Mouse (Mus musculus) embryonic facial prominence, embryonic 14.5 days (tissue): ENCODE data around the gene Marc2. TPM values are rescaled to one million over a fixed set of nuclear protein-coding genes. Genes with fewer than 3 reads are reported as not detected.

Source experiments
- ATAC-seq: fragments of 200-750 bp; cut with Nextera tagmentation; 2 replicates; pipeline ENCODE4 v1.8.0; 2017; ENCODE audit warnings: low read depth, moderate number of reproducible peaks, moderate TSS enrichment
- DNase-seq: peaks from one replicate; pipeline ENCODE4 v3.0.0-alpha.2; 2015; ENCODE audit warnings: low spot score
- H3K27ac ChIP-seq: fragments of 300-500 bp; sonication (generic); replicated peaks from 2 replicates; pipeline ENCODE4 v1.5.1; 2014; ENCODE audit warnings: low read depth, mild to moderate bottlenecking, low read length, moderate library complexity
- H3K27me3 ChIP-seq: fragments of 300-500 bp; sonication (generic); replicated peaks from 2 replicates; pipeline ENCODE4 v1.6.1; 2014; ENCODE audit warnings: low read length; ENCODE audit not compliant: control insufficient read depth, insufficient read depth
- H3K36me3 ChIP-seq: fragments of 300-500 bp; sonication (generic); 2 replicates; pipeline ENCODE4 v1.6.1; 2014; ENCODE audit warnings: low read length, mixed read lengths; ENCODE audit not compliant: control insufficient read depth, insufficient read depth
- H3K4me1 ChIP-seq: fragments of 300-500 bp; sonication (generic); 2 replicates; pipeline ENCODE4 v1.6.1; 2014; ENCODE audit warnings: antibody characterized with exemption, low read length; ENCODE audit not compliant: control insufficient read depth, insufficient read depth
- H3K4me2 ChIP-seq: fragments of 300-500 bp; sonication (generic); 2 replicates; pipeline ENCODE4 v1.6.1; 2014; ENCODE audit warnings: low read depth, mild to moderate bottlenecking, low read length, moderate library complexity, mixed read lengths
- H3K4me3 ChIP-seq: fragments of 300-500 bp; sonication (generic); 2 replicates; pipeline ENCODE4 v1.5.1; 2014; ENCODE audit warnings: low read depth, mild to moderate bottlenecking, low read length
- H3K9ac ChIP-seq: fragments of 300-500 bp; sonication (generic); 2 replicates; pipeline ENCODE4 v1.6.1; 2014; ENCODE audit warnings: low read depth, mild to moderate bottlenecking, low read length, moderate library complexity, mixed read lengths
- H3K9me3 ChIP-seq: fragments of 300-500 bp; sonication (generic); 2 replicates; pipeline ENCODE4 v1.6.1; 2016; ENCODE audit warnings: low read length; ENCODE audit not compliant: control insufficient read depth
- WGBS: fragments of 180-500 bp; shearing (Covaris S2); extraction: QIAGEN DNeasy Blood & Tissue Kit; methylation state at CpG from one replicate; pipeline ENCODE4 v1.1.7; 2014; 5-methylcytosine and 5-hydroxymethylcytosine counted together
- polyA plus RNA-seq: library from polyadenylated mRNA; unstranded; fragments of >200 nt; fragmentation: Nextera tagmentation; extraction: Ambion mirVana; gene quantifications from 2 replicates; pipeline ENCODE4 v1.2.1, GENCODE M21; 2014

Marc2 gene
- polyA plus RNA-seq, 1 experiment from 2014 or later: 218 TPM

DNA sequence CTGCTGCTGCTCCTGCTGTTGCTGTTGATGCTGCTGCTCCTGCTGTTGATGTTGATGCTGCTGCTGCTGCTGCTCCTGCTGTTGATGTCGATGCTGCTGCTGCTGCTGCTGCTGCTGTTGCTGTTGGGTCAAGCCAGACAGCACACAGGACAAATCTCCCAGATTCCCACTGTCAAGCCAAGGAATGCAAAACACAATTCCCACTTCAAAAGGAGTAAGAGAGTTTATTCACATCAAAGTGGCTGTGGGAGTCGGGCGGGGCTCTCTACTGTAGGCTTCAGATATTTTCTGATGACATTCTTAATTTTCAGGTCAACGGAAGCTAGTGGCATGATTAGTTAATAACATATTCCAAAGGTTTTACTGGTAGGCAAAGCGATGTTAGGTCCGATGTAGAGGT, 16.4 kb upstream of the Marc2 start:
- H3K27me3 ChIP-seq: no peaks in the 10 kb centered on the region
- no peak overlapping the region for H3K4me2 ChIP-seq
- H3K4me1 ChIP-seq: no peaks in the 10 kb centered on the region
- H3K9me3 ChIP-seq: no peaks in the 10 kb centered on the region
- 84% methylated on average over 6 of the region's 6 CpGs for WGBS
- ATAC-seq: no peak
- H3K27ac ChIP-seq: no peak overlapping the region
- no peak for DNase-seq
- no peak overlapping the region for H3K4me3 ChIP-seq
- no peaks in the 10 kb centered on the region for H3K36me3 ChIP-seq
- H3K9ac ChIP-seq: no peak overlapping the region

DNA sequence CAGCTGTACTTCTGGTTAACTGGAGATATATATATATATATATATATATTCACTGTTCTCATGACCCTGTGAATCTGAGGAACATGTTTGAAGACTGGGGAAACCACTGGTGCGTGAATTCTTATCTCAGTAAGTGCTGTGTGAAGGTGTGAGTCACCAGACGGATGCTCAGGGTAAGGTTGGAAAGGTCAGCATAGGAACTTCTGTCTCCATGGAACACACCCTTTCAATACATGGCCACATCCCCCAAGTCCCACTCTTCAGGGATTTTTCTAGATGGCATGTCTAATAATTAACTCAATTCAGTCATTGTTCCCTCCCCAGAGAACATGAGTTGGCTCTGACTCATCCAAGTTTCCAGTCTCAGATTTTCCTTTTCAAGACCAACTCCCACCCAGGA, 15.3 kb upstream of the Marc2 start:
- WGBS: 80% methylated on average over 2 of the region's 2 CpGs
- Histone ChIP-seq H3K27ac (no peak overlapping the region), H3K27me3 (no peaks in the 10 kb centered on the region), H3K9me3 (no peaks in the 10 kb centered on the region), H3K4me1 (no peaks in the 10 kb centered on the region), H3K4me3 (no peak overlapping the region), H3K4me2 (no peak overlapping the region), H3K36me3 (no peaks in the 10 kb centered on the region), H3K9ac (no peak overlapping the region)
- no peak for ATAC-seq
- DNase-seq: no peak

DNA sequence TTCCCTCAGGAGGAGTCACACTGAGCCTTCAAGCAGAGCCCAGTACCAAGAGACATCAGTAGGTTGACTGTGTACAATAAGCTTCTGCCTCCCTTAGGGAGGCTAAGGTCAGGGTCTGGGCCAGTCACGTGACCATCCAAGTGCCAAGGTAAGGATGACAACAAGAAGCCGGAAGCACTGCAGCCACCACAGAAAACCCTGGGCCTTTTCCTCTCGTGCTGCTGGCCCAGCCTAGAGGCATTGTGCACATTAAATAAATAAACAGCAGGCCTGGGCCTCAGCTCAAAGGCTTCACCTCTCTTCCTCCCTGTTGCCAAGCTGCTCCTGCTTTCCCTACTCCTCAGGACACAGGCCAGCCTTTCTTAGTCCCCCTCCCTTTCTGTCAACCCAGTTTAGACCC, 14.0 kb upstream of the Marc2 start:
- no peak overlapping the region for H3K4me2 ChIP-seq
- H3K9me3 ChIP-seq: no peaks in the 10 kb centered on the region
- no peaks in the 10 kb centered on the region for H3K36me3 ChIP-seq
- no peak overlapping the region for H3K27ac ChIP-seq
- H3K4me1 ChIP-seq: no peaks in the 10 kb centered on the region
- peak; percentile 21 for DNase-seq
- no peaks in the 10 kb centered on the region for H3K27me3 ChIP-seq
- 52% methylated on average over 2 of the region's 3 CpGs for WGBS
- no peak overlapping the region for H3K9ac ChIP-seq
- no peak overlapping the region for H3K4me3 ChIP-seq
- no peak for ATAC-seq

DNA sequence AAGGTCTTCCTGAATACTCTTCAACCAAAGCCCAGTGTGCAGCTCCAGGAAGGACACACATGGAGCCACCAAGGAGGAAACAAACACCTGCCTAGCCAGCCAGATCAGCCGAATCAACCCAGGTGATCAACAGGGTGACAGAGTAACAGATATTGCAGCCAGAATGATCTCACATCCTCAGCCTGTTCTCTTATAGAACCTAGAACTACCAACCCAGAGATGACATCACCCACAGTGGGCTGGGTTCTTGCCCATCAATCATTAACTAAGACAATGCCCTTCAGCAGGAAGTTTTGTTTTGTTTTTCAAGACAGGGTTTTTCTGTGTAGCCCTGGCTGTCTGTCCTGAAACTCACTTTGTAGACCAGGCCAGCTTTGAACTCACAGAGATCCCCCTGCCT, 12.0 kb upstream of the Marc2 start:
- Histone ChIP-seq H3K4me1 (peaks cover 5% of the 10 kb centered on the region; the same call in 1 of the 2 replicates), H3K27ac (no peak overlapping the region), H3K9ac (no peak overlapping the region), H3K4me2 (no peak overlapping the region), H3K4me3 (no peak overlapping the region), H3K9me3 (no peaks in the 10 kb centered on the region), H3K27me3 (no peaks in the 10 kb centered on the region; the same call in 1 of the 2 replicates), H3K36me3 (no peaks in the 10 kb centered on the region)
- 100% methylated on average over 1 of the region's 1 CpGs for WGBS
- ATAC-seq (no peak), DNase-seq (no peak)

DNA sequence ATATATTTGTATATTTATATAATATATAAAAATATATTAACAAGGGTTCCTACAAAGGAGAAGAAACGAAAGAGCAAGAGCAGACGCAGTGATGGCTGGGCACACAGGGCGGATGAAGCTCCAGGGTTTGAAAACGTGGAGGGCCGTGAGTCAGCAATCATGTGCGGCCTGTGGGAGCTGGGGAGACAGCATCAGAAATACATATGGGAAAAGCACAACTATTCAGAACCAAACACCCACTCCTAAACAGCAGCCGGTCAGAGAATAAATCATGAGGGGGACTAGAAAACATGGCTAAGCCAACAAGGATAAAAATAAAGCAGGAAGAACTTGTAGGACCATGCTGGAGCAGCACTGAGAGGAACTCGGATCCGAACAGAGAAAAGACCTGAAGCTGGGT, 11.0 kb upstream of the Marc2 start:
- H3K9ac ChIP-seq: no peak overlapping the region
- no peak for DNase-seq
- no peak for ATAC-seq
- H3K27ac ChIP-seq: no peak overlapping the region
- H3K9me3 ChIP-seq: no peaks in the 10 kb centered on the region
- no peaks in the 10 kb centered on the region for H3K36me3 ChIP-seq
- no peak overlapping the region for H3K4me3 ChIP-seq
- no peaks in the 10 kb centered on the region; the same call in 1 of the 2 replicates for H3K27me3 ChIP-seq
- no peak overlapping the region for H3K4me2 ChIP-seq
- WGBS: 85% methylated on average over 9 of the region's 9 CpGs
- peaks cover 5% of the 10 kb centered on the region for H3K4me1 ChIP-seq

DNA sequence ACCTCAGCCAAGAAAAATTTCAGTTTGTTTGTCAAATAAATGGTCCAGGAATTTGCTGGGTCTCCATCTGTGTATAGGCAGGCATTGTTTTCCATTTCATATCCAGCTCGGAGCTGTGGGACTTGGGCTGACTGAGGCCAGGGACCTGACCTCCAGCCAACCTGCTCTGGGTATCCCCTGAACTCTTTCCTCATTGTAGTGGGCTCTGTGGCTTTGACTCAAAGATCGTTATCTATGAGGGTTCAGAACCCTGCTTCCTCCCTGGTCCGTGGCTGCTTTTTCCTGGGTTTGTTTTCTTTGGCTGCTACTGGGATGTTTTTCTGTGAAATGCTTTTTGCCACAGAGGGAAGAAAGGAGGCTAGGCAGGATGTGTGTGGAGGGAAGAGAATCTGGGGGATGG, 7.7 kb upstream of the Marc2 start:
- H3K9me3 ChIP-seq: no peaks in the 10 kb centered on the region
- peaks cover 3% of the 10 kb centered on the region; the same call in 1 of the 2 replicates for H3K27me3 ChIP-seq
- H3K27ac ChIP-seq: peak overlapping the region; percentile 39; the same call in 1 of the 2 replicates
- WGBS: 50% methylated on average over 3 of the region's 3 CpGs
- H3K36me3 ChIP-seq: no peaks in the 10 kb centered on the region
- ATAC-seq: no peak
- no peak overlapping the region for H3K4me2 ChIP-seq
- peaks cover 5% of the 10 kb centered on the region for H3K4me1 ChIP-seq
- H3K9ac ChIP-seq: 0 out of 2 replicates have a peak overlapping the region, but pooled peaks have one; percentile 25
- no peak for DNase-seq
- H3K4me3 ChIP-seq: no peak overlapping the region

DNA sequence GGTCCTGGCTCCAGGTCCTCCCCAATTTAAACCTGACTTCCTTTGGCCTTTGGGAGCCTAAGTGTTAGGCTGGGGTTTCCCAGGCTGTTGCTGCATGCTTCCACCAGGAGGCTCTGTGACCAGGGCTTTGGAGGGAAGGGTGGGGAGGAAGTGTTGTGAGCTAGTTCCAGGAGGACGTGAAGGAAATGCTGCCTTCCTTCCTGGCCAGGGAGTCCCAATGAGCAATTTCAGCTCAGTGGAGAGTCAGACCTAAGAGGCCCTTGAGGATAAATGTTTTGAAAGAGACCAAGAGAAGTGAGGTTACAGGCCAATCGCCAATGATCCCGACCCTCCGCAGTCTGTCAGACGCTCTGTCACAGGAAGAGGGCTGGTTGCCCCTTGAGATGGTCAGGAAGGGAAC, 7.1 kb upstream of the Marc2 start:
- peak overlapping the region; percentile 41 for H3K4me2 ChIP-seq
- H3K27me3 ChIP-seq: peaks cover 6% of the 10 kb centered on the region; the same call in 1 of the 2 replicates
- DNase-seq: peak; percentile 71
- H3K9ac ChIP-seq: peak overlapping the region; percentile 25; the same call in 1 of the 2 replicates
- H3K27ac ChIP-seq: peak overlapping the region; percentile 39
- no peak overlapping the region for H3K4me3 ChIP-seq
- no peaks in the 10 kb centered on the region for H3K36me3 ChIP-seq
- ATAC-seq: peak; percentile 45; the same call in 1 of the 2 replicates
- no peaks in the 10 kb centered on the region for H3K9me3 ChIP-seq
- 27% methylated on average over 5 of the region's 5 CpGs for WGBS
- H3K4me1 ChIP-seq: peaks cover 5% of the 10 kb centered on the region

DNA sequence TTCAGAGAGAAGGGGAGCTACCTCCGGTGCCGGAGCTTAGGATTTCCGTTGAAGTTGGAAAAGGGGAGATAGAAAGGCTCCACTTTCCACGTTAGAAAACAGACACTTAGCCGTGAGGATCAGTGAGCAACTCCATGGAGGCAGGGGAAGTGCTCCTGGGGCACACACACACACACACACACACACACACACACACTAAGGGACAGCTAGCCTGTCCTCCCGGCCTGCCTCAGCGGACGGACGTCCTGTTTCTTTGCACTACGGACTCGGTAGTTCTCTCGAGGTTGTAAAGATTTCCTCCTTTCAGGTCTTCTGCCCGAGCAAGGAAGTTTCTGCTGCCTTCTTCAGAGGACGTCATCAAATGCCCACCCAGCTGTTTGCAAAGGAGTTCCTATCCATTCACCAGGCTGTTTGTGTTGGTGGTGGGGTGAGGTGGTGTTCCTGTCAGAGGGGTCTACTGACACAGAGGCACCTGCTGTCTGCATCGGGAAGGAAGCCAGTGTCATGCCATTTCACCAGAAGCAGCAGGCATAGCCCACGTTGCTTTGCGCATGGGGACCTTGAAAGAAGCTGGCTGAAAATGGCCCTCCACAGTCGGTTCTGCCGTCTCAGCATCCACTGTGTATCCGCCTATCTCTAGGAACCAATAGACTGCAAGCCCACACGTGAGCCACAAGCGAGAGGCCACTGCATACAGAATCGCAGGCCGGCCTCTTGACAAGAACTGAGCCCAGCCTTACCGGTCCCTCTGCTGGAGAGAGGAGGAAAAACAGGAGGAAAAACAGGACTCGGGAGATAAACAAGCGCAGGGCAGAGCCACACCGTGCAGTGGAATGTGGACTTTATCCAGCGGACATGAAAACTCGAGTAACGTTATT, 5.7 kb upstream of the Marc2 start:
- Histone ChIP-seq H3K4me3 (no peak overlapping the region), H3K9ac (peak overlapping the region; percentile 38; the same call in 1 of the 2 replicates), H3K4me2 (peak overlapping the region; percentile 38), H3K27ac (no peak overlapping the region), H3K4me1 (peaks cover 5% of the 10 kb centered on the region), H3K36me3 (no peaks in the 10 kb centered on the region), H3K9me3 (no peaks in the 10 kb centered on the region), H3K27me3 (peaks cover 6% of the 10 kb centered on the region; the same call in 1 of the 2 replicates)
- 24% methylated on average over 31 of the region's 31 CpGs for WGBS
- ATAC-seq (peak; percentile 87), DNase-seq (peak; percentile 90)
